Mouse (Mus musculus) hindbrain, embryonic 14.5 days (tissue): ENCODE measurements around the gene Man2b2. TPM values are rescaled to one million over a fixed set of nuclear protein-coding genes. Genes with fewer than 3 reads are reported as not detected.

Experiments
- ATAC-seq: fragments of 200-750 bp; cut with Nextera tagmentation; 2 replicates; pipeline ENCODE4 v1.8.0; 2017; ENCODE audit warnings: moderate number of reproducible peaks, mild to moderate bottlenecking, moderate TSS enrichment, moderate library complexity; ENCODE audit not compliant: low FRiP score
- DNase-seq: peaks from one replicate; pipeline ENCODE4 v3.0.0-alpha.2; 2015; ENCODE audit warnings: low spot score
- H3K27ac ChIP-seq: fragments of 300-500 bp; sonication (generic); 2 replicates; pipeline ENCODE4 v1.5.1; 2014; ENCODE audit warnings: mild to moderate bottlenecking, moderate library complexity
- H3K27me3 ChIP-seq: fragments of 300-500 bp; sonication (generic); 2 replicates; pipeline ENCODE4 v1.6.1; 2014; ENCODE audit warnings: mild to moderate bottlenecking, low read length, mixed read lengths; ENCODE audit not compliant: control insufficient read depth, insufficient read depth
- H3K36me3 ChIP-seq: fragments of 300-500 bp; sonication (generic); replicated peaks from 2 replicates; pipeline ENCODE4 v1.6.1; 2014; ENCODE audit not compliant: control insufficient read depth, insufficient read depth
- H3K4me1 ChIP-seq: fragments of 300-500 bp; sonication (generic); replicated peaks from 2 replicates; pipeline ENCODE4 v1.6.1; 2014; ENCODE audit warnings: antibody characterized with exemption, low read length, mixed read lengths; ENCODE audit not compliant: control insufficient read depth, insufficient read depth
- H3K4me2 ChIP-seq: fragments of 300-500 bp; sonication (generic); replicated peaks from 2 replicates; pipeline ENCODE4 v1.6.1; 2014; ENCODE audit warnings: mild to moderate bottlenecking, moderate library complexity
- H3K4me3 ChIP-seq: fragments of 300-500 bp; sonication (generic); replicated peaks from 2 replicates; pipeline ENCODE4 v1.5.1; 2014; ENCODE audit warnings: mild to moderate bottlenecking, low read length
- H3K9ac ChIP-seq: fragments of 300-500 bp; sonication (generic); 2 replicates; pipeline ENCODE4 v1.6.1; 2014
- H3K9me3 ChIP-seq: fragments of 300-500 bp; sonication (generic); 2 replicates; pipeline ENCODE4 v1.6.1; 2016; ENCODE audit warnings: low read length; ENCODE audit not compliant: control insufficient read depth
- WGBS: fragments of 180-500 bp; shearing (Covaris S2); extraction: QIAGEN DNeasy Blood & Tissue Kit; methylation state at CpG from one replicate; pipeline ENCODE4 v1.1.7; 2014; 5-methylcytosine and 5-hydroxymethylcytosine counted together
- polyA plus RNA-seq: library from polyadenylated mRNA; unstranded; fragments of >200 nt; fragmentation: Nextera tagmentation; extraction: Ambion mirVana; gene quantifications from 2 replicates; pipeline ENCODE4 v1.2.1, GENCODE M21; 2014

Man2b2 gene
- polyA plus RNA-seq, 1 experiment from 2014 or later, result 13.9 TPM

- DNase-seq (no peak), ATAC-seq (no peak)
- no peak overlapping the region for H3K4me2 ChIP-seq
- H3K36me3 ChIP-seq, result peaks cover 14% of the 10 kb centered on the region
- peaks cover 9% of the 10 kb centered on the region for H3K4me1 ChIP-seq
- H3K9me3 ChIP-seq, result no peaks in the 10 kb centered on the region
- no peak overlapping the region for H3K4me3 ChIP-seq
- H3K27me3 ChIP-seq, result no peaks in the 10 kb centered on the region
- H3K27ac ChIP-seq, result no peak overlapping the region
- H3K9ac ChIP-seq, result no peak overlapping the region
- WGBS, result 90% methylated on average over 9 of the region's 9 CpGs
Measured at GRCm38 (mm10) chr5:36791861-36792260, 38.6 kb downstream of the Man2b2 start.

- no peak overlapping the region for H3K4me2 ChIP-seq
- no peak overlapping the region for H3K4me3 ChIP-seq
- H3K9me3 ChIP-seq, result no peaks in the 10 kb centered on the region
- H3K4me1 ChIP-seq, result no peaks in the 10 kb centered on the region
- H3K36me3 ChIP-seq, result no peaks in the 10 kb centered on the region
- 93% methylated on average over 5 of the region's 5 CpGs for WGBS
- DNase-seq (no peak), ATAC-seq (no peak)
- H3K9ac ChIP-seq, result no peak overlapping the region
- H3K27ac ChIP-seq, result no peak overlapping the region
- H3K27me3 ChIP-seq, result no peaks in the 10 kb centered on the region
Measured at GRCm38 (mm10) chr5:36786052-36786451, 44.4 kb downstream of the Man2b2 start.

- Histone ChIP-seq H3K27ac (no peak overlapping the region), H3K36me3 (no peaks in the 10 kb centered on the region), H3K27me3 (no peaks in the 10 kb centered on the region), H3K9ac (no peak overlapping the region), H3K4me1 (no peaks in the 10 kb centered on the region), H3K9me3 (0 out of 2 replicates have a peak, but pooled peaks cover 4% of the 10 kb centered on the region), H3K4me2 (no peak overlapping the region), H3K4me3 (no peak overlapping the region)
- DNase-seq, result no peak
- whole genome bisulfite sequencing, result 91% methylated on average over 2 of the region's 2 CpGs
- ATAC-seq, result no peak
Measured at GRCm38 (mm10) chr5:36779512-36779911, 50.9 kb downstream of the Man2b2 start.

- ATAC-seq (no peak), DNase-seq (no peak)
- WGBS, result 96% methylated on average over 1 of the region's 2 CpGs
- H3K4me3 ChIP-seq, result no peak overlapping the region
- no peaks in the 10 kb centered on the region for H3K36me3 ChIP-seq
- no peak overlapping the region for H3K27ac ChIP-seq
- H3K27me3 ChIP-seq, result no peaks in the 10 kb centered on the region
- H3K9ac ChIP-seq, result no peak overlapping the region
- 0 out of 2 replicates have a peak, but pooled peaks cover 4% of the 10 kb centered on the region for H3K9me3 ChIP-seq
- no peak overlapping the region for H3K4me2 ChIP-seq
- no peaks in the 10 kb centered on the region for H3K4me1 ChIP-seq
Measured at GRCm38 (mm10) chr5:36778901-36779300, 51.6 kb downstream of the Man2b2 start.

GRCm38 (mm10) chr5:36777186-36777585 is 53.3 kb downstream of the Man2b2 start:
- H3K36me3 ChIP-seq, result no peaks in the 10 kb centered on the region
- no peak for DNase-seq
- H3K4me1 ChIP-seq, result no peaks in the 10 kb centered on the region
- 0 out of 2 replicates have a peak, but pooled peaks cover 4% of the 10 kb centered on the region for H3K9me3 ChIP-seq
- 3% methylated on average over 2 of the region's 2 CpGs for WGBS
- H3K27ac ChIP-seq, result no peak overlapping the region
- no peak overlapping the region for H3K4me2 ChIP-seq
- H3K27me3 ChIP-seq, result no peaks in the 10 kb centered on the region
- no peak overlapping the region for H3K9ac ChIP-seq
- no peak overlapping the region for H3K4me3 ChIP-seq
- ATAC-seq, result no peak

- no peaks in the 10 kb centered on the region for H3K36me3 ChIP-seq
- no peak overlapping the region for H3K27ac ChIP-seq
- H3K27me3 ChIP-seq, result no peaks in the 10 kb centered on the region
- DNase-seq (no peak), ATAC-seq (no peak)
- 32% methylated on average over 9 of the region's 9 CpGs for WGBS
- no peaks in the 10 kb centered on the region for H3K4me1 ChIP-seq
- H3K9ac ChIP-seq, result no peak overlapping the region
- H3K4me3 ChIP-seq, result no peak overlapping the region
- 0 out of 2 replicates have a peak, but pooled peaks cover 4% of the 10 kb centered on the region for H3K9me3 ChIP-seq
- no peak overlapping the region for H3K4me2 ChIP-seq
Measured at GRCm38 (mm10) chr5:36776021-36776575, 54.4 kb downstream of the Man2b2 start.

- DNase-seq (no peak), ATAC-seq (no peak)
- H3K4me1 ChIP-seq, result no peaks in the 10 kb centered on the region
- WGBS, result 87% methylated on average over 2 of the region's 2 CpGs
- no peak overlapping the region for H3K27ac ChIP-seq
- H3K9ac ChIP-seq, result no peak overlapping the region
- H3K27me3 ChIP-seq, result no peaks in the 10 kb centered on the region
- 0 out of 2 replicates have a peak, but pooled peaks cover under 1% of the 10 kb centered on the region for H3K9me3 ChIP-seq
- no peaks in the 10 kb centered on the region for H3K36me3 ChIP-seq
- H3K4me3 ChIP-seq, result no peak overlapping the region
- H3K4me2 ChIP-seq, result no peak overlapping the region
Measured at GRCm38 (mm10) chr5:36775317-36775716, 55.1 kb downstream of the Man2b2 start.

GRCm38 (mm10) chr5:36772586-36772985 is 57.9 kb downstream of the Man2b2 start:
- no peaks in the 10 kb centered on the region for H3K9me3 ChIP-seq
- DNase-seq, result no peak
- WGBS, result 74% methylated on average over 5 of the region's 5 CpGs
- H3K9ac ChIP-seq, result no peak overlapping the region
- no peaks in the 10 kb centered on the region for H3K36me3 ChIP-seq
- no peak for ATAC-seq
- no peak overlapping the region for H3K27ac ChIP-seq
- H3K4me1 ChIP-seq, result peaks cover 2% of the 10 kb centered on the region
- H3K4me2 ChIP-seq, result no peak overlapping the region
- H3K4me3 ChIP-seq, result no peak overlapping the region
- no peaks in the 10 kb centered on the region for H3K27me3 ChIP-seq

- DNase-seq (no peak), ATAC-seq (no peak)
- H3K9ac ChIP-seq, result no peak overlapping the region
- no peaks in the 10 kb centered on the region for H3K27me3 ChIP-seq
- no peak overlapping the region for H3K27ac ChIP-seq
- H3K9me3 ChIP-seq, result no peaks in the 10 kb centered on the region
- no peak overlapping the region for H3K4me3 ChIP-seq
- H3K4me1 ChIP-seq, result peaks cover 11% of the 10 kb centered on the region
- no peak overlapping the region for H3K4me2 ChIP-seq
- H3K36me3 ChIP-seq, result no peaks in the 10 kb centered on the region
- 64% methylated on average over 3 of the region's 3 CpGs for WGBS
Measured at GRCm38 (mm10) chr5:36769603-36770002, 60.9 kb downstream of the Man2b2 start.
